Mouse (Mus musculus) liver, postnatal 0 days (tissue): Measurements from ENCODE around the gene Rabac1. TPM values are rescaled to one million over a fixed set of nuclear protein-coding genes. Genes with fewer than 3 reads are reported as not detected.

ENCODE experiments used
- ATAC-seq: fragments of 200-750 bp; cut with Nextera tagmentation; 2 replicates; pipeline ENCODE4 v1.8.0; 2017; ENCODE audit warnings: mild to moderate bottlenecking, moderate library complexity
- DNase-seq: peaks from one replicate; pipeline ENCODE4 v3.0.0-alpha.2; 2016
- H3K27ac ChIP-seq: fragments of 300-500 bp; sonication (generic); 2 replicates; pipeline ENCODE4 v1.5.1; 2014; ENCODE audit warnings: antibody characterized with exemption, moderate library complexity, mild to moderate bottlenecking, low read depth
- H3K27me3 ChIP-seq: fragments of 300-500 bp; sonication (generic); 2 replicates; pipeline ENCODE4 v1.6.1; 2014; ENCODE audit warnings: low read length, control low read depth, mixed read lengths; ENCODE audit not compliant: insufficient read depth
- H3K36me3 ChIP-seq: fragments of 300-500 bp; sonication (generic); replicated peaks from 2 replicates; pipeline ENCODE4 v1.6.1; 2014; ENCODE audit warnings: mild to moderate bottlenecking, control low read depth, low read length, moderate library complexity, mixed read lengths; ENCODE audit not compliant: insufficient read depth
- H3K4me1 ChIP-seq: fragments of 300-500 bp; sonication (generic); 2 replicates; pipeline ENCODE4 v1.6.1; 2014; ENCODE audit warnings: antibody characterized with exemption, mild to moderate bottlenecking, control low read depth; ENCODE audit not compliant: insufficient read depth
- H3K4me2 ChIP-seq: fragments of 300-500 bp; sonication (generic); 2 replicates; pipeline ENCODE4 v1.6.1; 2014; ENCODE audit warnings: low read depth, mild to moderate bottlenecking, low read length, moderate library complexity, mixed read lengths
- H3K4me3 ChIP-seq: fragments of 300-500 bp; sonication (generic); 2 replicates; pipeline ENCODE4 v1.5.1; 2014; ENCODE audit warnings: low read depth, low read length
- H3K9ac ChIP-seq: fragments of 300-500 bp; sonication (generic); replicated peaks from 2 replicates; pipeline ENCODE4 v1.6.1; 2014; ENCODE audit warnings: mild to moderate bottlenecking, moderate library complexity
- H3K9me3 ChIP-seq: fragments of 300-500 bp; sonication (generic); 2 replicates; pipeline ENCODE4 v1.6.1; 2016; ENCODE audit warnings: mild to moderate bottlenecking, control low read depth, low read length, mixed read lengths
- CTCF ChIP-seq: sonication (generic); IDR thresholded peaks from 2 replicates; pipeline ENCODE4 v1.5.1; 2016; ENCODE audit warnings: antibody characterized with exemption, low read depth
- EP300 ChIP-seq: IDR thresholded peaks from 2 replicates; pipeline ENCODE4 v1.6.1; 2016; ENCODE audit warnings: antibody characterized with exemption, low read depth, mild to moderate bottlenecking
- WGBS: fragments of 180-500 bp; shearing (Covaris S2); extraction: QIAGEN DNeasy Blood & Tissue Kit; methylation state at CpG from one replicate; pipeline ENCODE4 v1.1.7; 2014; ENCODE audit not compliant: insufficient replicate concordance; 5-methylcytosine and 5-hydroxymethylcytosine counted together
- polyA plus RNA-seq: library from polyadenylated mRNA; unstranded; fragments of >200 nt; fragmentation: Nextera tagmentation; extraction: Ambion mirVana; gene quantifications from 2 replicates; pipeline ENCODE4 v1.2.1, GENCODE M21; 2015

Rabac1 gene
- polyA plus RNA-seq, 1 experiment from 2014 or later: 88.2 TPM

- TF ChIP-seq EP300 (no peak), CTCF (no peak)
- H3K9me3 ChIP-seq: no peaks in the 10 kb centered on the region
- no peaks in the 10 kb centered on the region for H3K36me3 ChIP-seq
- H3K4me2 ChIP-seq: no peak overlapping the region
- 82% methylated on average over 8 of the region's 8 CpGs for WGBS
- no peak overlapping the region for H3K9ac ChIP-seq
- ATAC-seq: no peak
- H3K4me1 ChIP-seq: no peaks in the 10 kb centered on the region
- DNase-seq: no peak
- no peak overlapping the region for H3K27ac ChIP-seq
- peaks cover 39% of the 10 kb centered on the region for H3K27me3 ChIP-seq
- no peak overlapping the region for H3K4me3 ChIP-seq
Measured at GRCm38 (mm10) chr7:25003820-25004388, 31.4 kb upstream of the Rabac1 start.

- Histone ChIP-seq H3K27ac (no peak overlapping the region), H3K9me3 (no peaks in the 10 kb centered on the region), H3K4me1 (no peaks in the 10 kb centered on the region), H3K9ac (no peak overlapping the region), H3K4me2 (no peak overlapping the region), H3K4me3 (no peak overlapping the region), H3K36me3 (no peaks in the 10 kb centered on the region), H3K27me3 (peaks cover 32% of the 10 kb centered on the region)
- WGBS: 60% methylated on average over 11 of the region's 11 CpGs
- no peak for DNase-seq
- no peak for TF ChIP-seq EP300
- no peak for TF ChIP-seq CTCF
- ATAC-seq: no peak
Measured at GRCm38 (mm10) chr7:25003291-25003690, 30.7 kb upstream of the Rabac1 start.

GRCm38 (mm10) chr7:25000711-25001110 is 28.2 kb upstream of the Rabac1 start:
- TF ChIP-seq EP300 (no peak), CTCF (no peak)
- Histone ChIP-seq H3K36me3 (no peaks in the 10 kb centered on the region), H3K4me1 (no peaks in the 10 kb centered on the region), H3K9ac (no peak overlapping the region), H3K4me3 (no peak overlapping the region), H3K9me3 (no peaks in the 10 kb centered on the region), H3K27me3 (peaks cover 7% of the 10 kb centered on the region), H3K27ac (no peak overlapping the region), H3K4me2 (no peak overlapping the region)
- 56% methylated on average over 12 of the region's 12 CpGs for WGBS
- ATAC-seq: no peak
- no peak for DNase-seq

GRCm38 (mm10) chr7:25000211-25000610 is 27.7 kb upstream of the Rabac1 start:
- Histone ChIP-seq H3K4me3 (no peak overlapping the region), H3K27me3 (peaks cover 2% of the 10 kb centered on the region; the same call in 1 of the 2 replicates), H3K9ac (no peak overlapping the region), H3K27ac (no peak overlapping the region), H3K9me3 (no peaks in the 10 kb centered on the region), H3K4me2 (no peak overlapping the region), H3K36me3 (no peaks in the 10 kb centered on the region), H3K4me1 (no peaks in the 10 kb centered on the region)
- TF ChIP-seq EP300 (no peak), CTCF (no peak)
- ATAC-seq (no peak), DNase-seq (no peak)
- WGBS: 45% methylated on average over 7 of the region's 7 CpGs

GRCm38 (mm10) chr7:24993081-24993480 is 20.5 kb upstream of the Rabac1 start:
- Histone ChIP-seq H3K4me2 (no peak overlapping the region), H3K36me3 (no peaks in the 10 kb centered on the region), H3K4me3 (no peak overlapping the region), H3K4me1 (no peaks in the 10 kb centered on the region), H3K27me3 (no peaks in the 10 kb centered on the region), H3K9ac (no peak overlapping the region), H3K9me3 (no peaks in the 10 kb centered on the region), H3K27ac (no peak overlapping the region)
- WGBS: 71% methylated on average over 6 of the region's 6 CpGs
- ATAC-seq (no peak), DNase-seq (no peak)
- TF ChIP-seq EP300 (no peak), CTCF (no peak)

GRCm38 (mm10) chr7:24990478-24990877 is 17.9 kb upstream of the Rabac1 start:
- TF ChIP-seq CTCF: no peak
- no peak for TF ChIP-seq EP300
- H3K9me3 ChIP-seq: no peaks in the 10 kb centered on the region
- no peak for ATAC-seq
- no peak overlapping the region for H3K27ac ChIP-seq
- H3K4me3 ChIP-seq: no peak overlapping the region
- no peak for DNase-seq
- no peak overlapping the region for H3K9ac ChIP-seq
- no peaks in the 10 kb centered on the region for H3K36me3 ChIP-seq
- H3K4me2 ChIP-seq: no peak overlapping the region
- no peaks in the 10 kb centered on the region for H3K4me1 ChIP-seq
- no peaks in the 10 kb centered on the region for H3K27me3 ChIP-seq
- 67% methylated on average over 8 of the region's 8 CpGs for WGBS

- 59% methylated on average over 14 of the region's 14 CpGs for WGBS
- no peak for DNase-seq
- no peak for ATAC-seq
Measured at GRCm38 (mm10) chr7:24987941-24988340, 15.4 kb upstream of the Rabac1 start.

More at GRCm38 (mm10) chr7:24987941-24988340, 15.4 kb upstream of the Rabac1 start:
- TF ChIP-seq CTCF: no peak
- no peak for TF ChIP-seq EP300
- no peak overlapping the region for H3K9ac ChIP-seq
- H3K4me2 ChIP-seq: no peak overlapping the region
- no peaks in the 10 kb centered on the region for H3K4me1 ChIP-seq
- no peaks in the 10 kb centered on the region for H3K36me3 ChIP-seq
- no peaks in the 10 kb centered on the region for H3K27me3 ChIP-seq
- no peaks in the 10 kb centered on the region for H3K9me3 ChIP-seq
- no peak overlapping the region for H3K4me3 ChIP-seq
- H3K27ac ChIP-seq: no peak overlapping the region
